14 mouse cellular contexts compared by ENCODE assay signal in the genomic region with DNA sequence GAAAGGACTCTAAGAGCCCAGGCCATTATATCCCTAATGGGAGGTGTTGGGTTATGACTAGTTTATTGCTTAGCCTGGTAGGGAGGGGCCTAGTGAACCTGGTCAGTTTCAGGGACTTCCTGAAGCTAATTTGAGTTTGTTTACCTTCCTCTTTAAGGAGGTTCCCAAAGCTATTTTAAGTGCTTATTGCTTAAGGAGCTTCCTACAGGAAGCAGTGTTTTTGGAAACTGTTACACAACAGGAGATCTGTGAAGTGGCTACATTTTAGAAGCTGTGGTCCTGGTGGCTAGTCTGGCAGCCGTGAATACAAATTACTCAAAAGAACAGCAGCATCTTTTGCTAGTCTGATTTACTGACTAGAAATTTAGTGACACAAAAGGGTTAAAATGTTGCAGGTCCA. TPM values are rescaled to one million over a fixed set of nuclear protein-coding genes. Genes with fewer than 3 reads are reported as not detected.
A peak's percentile ranks its signal among the peaks of the same experiment; 100 is the strongest.
DNase-seq lines count a peak whose midpoint lies in the region; ATAC-seq and TF ChIP-seq lines count a peak whose summit lies in the region.
"Had no signal": no experiment of that assay in that cellular context is flagged by ENCODE, and none has a peak within 500 bp of the region (broad histone marks: within the 10 kb centered on the region; RNA-seq: fewer than 3 reads in every experiment).

No protein-coding gene starts in this region.

- H3K9ac ChIP-seq in heart, embryonic 12.5 days = no peak overlapping the region
- H3K9ac ChIP-seq in midbrain, embryonic 14.5 days (replicated peaks; ENCODE audit: low read length) = 0 out of 2 replicates have a peak overlapping the region, but pooled peaks have one; percentile 47

- no peak for TF ChIP-seq CTCF in bone marrow macrophage, adult 2 months (IDR thresholded peaks at IDR 0.05; ENCODE audit: low read depth, low read length)
- TF ChIP-seq CTCF in kidney, adult 2 months (conservative IDR thresholded peaks at IDR 0.05; ENCODE audit: insufficient read depth, insufficient read length, low read depth, low read length) = no peak

- H3K9me3 ChIP-seq in heart, embryonic 12.5 days (replicated peaks) = no peaks in the 10 kb centered on the region
- no peaks in the 10 kb centered on the region for H3K9me3 ChIP-seq in midbrain, embryonic 14.5 days (ENCODE audit: control insufficient read depth, low read length)
- H3K9me3 ChIP-seq: embryonic facial prominence, embryonic 15.5 days had no signal

- 74% methylated on average over 1 of the region's 1 CpGs for whole genome bisulfite sequencing in heart, embryonic 12.5 days
- WGBS in midbrain, embryonic 14.5 days = 70% methylated on average over 1 of the region's 1 CpGs
- 76% methylated on average over 1 of the region's 1 CpGs for WGBS in kidney, adult 2 months

- H3K36me3 ChIP-seq in heart, embryonic 12.5 days = no peaks in the 10 kb centered on the region
- no peaks in the 10 kb centered on the region for H3K36me3 ChIP-seq in midbrain, embryonic 14.5 days (ENCODE audit: control insufficient read depth, insufficient read depth, low read length)
- H3K36me3 ChIP-seq in kidney, adult 2 months (ENCODE audit: control insufficient read depth, insufficient read depth, low read length) = no peaks in the 10 kb centered on the region
- H3K36me3 ChIP-seq: embryonic facial prominence, embryonic 15.5 days had no signal

- H3K4me1 ChIP-seq in heart, embryonic 12.5 days (replicated peaks) = peaks cover 24% of the 10 kb centered on the region
- peaks cover 22% of the 10 kb centered on the region for H3K4me1 ChIP-seq in bone marrow macrophage, adult 2 months (ENCODE audit: control insufficient read depth, insufficient read depth, low read length)
- peaks cover 10% of the 10 kb centered on the region for H3K4me1 ChIP-seq in midbrain, embryonic 14.5 days (ENCODE audit: control insufficient read depth, insufficient read depth, low read length)
- no peaks in the 10 kb centered on the region for H3K4me1 ChIP-seq in kidney, adult 2 months (ENCODE audit: control insufficient read depth, insufficient read depth, low read length)

- H3K4me3 ChIP-seq in heart, embryonic 12.5 days = no peak overlapping the region
- H3K4me3 ChIP-seq in bone marrow macrophage, adult 2 months (ENCODE audit: insufficient read depth, low read length) = no peak overlapping the region
- H3K4me3 ChIP-seq in midbrain, embryonic 14.5 days (replicated peaks; ENCODE audit: low read depth, low read length) = peak overlapping the region; percentile 85
- no peak overlapping the region for H3K4me3 ChIP-seq in kidney, adult 2 months (ENCODE audit: insufficient read depth, low read depth, low read length)

- no peak for ATAC-seq in heart, embryonic 12.5 days (ENCODE audit: insufficient number of reproducible peaks, low FRiP score)
- ATAC-seq in granulocyte monocyte progenitor cell, adult 5-6 weeks (replicated peaks; ENCODE audit: poor library complexity, severe bottlenecking) = peak; percentile 68
- ATAC-seq in midbrain, embryonic 14.5 days (ENCODE audit: low FRiP score, low TSS enrichment) = no peak

- TF ChIP-seq POLR2A in bone marrow macrophage, adult 2 months (IDR thresholded peaks at IDR 0.05; ENCODE audit: borderline replicate concordance, low read depth, low read length) = no peak
- no peak for TF ChIP-seq POLR2A in kidney, adult 2 months (IDR thresholded peaks at IDR 0.05; ENCODE audit: low read depth, low read length)

- intact Hi-C loops in heart, postnatal 10 days (cut with DNase I) = no loop called here

- peak overlapping the region; percentile 78 for H3K27ac ChIP-seq in heart, embryonic 12.5 days (ENCODE audit: poor library complexity, severe bottlenecking)
- H3K27ac ChIP-seq in bone marrow macrophage, adult 2 months (ENCODE audit: insufficient read depth, low read depth, low read length) = peak overlapping the region; percentile 83
- no peak overlapping the region for H3K27ac ChIP-seq in midbrain, embryonic 14.5 days (replicated peaks; ENCODE audit: low read depth, low read length)
- H3K27ac ChIP-seq in kidney, adult 2 months (ENCODE audit: insufficient read depth, low read depth, low read length) = no peak overlapping the region
- H3K27ac ChIP-seq: embryonic facial prominence, embryonic 15.5 days had no signal

- no peak overlapping the region for H3K4me2 ChIP-seq in heart, embryonic 12.5 days
- H3K4me2 ChIP-seq in midbrain, embryonic 14.5 days (ENCODE audit: low read length) = peak overlapping the region; percentile 95

- no peak for DNase-seq in heart, postnatal 10 days
- no peak for DNase-seq in midbrain, embryonic 14.5 days
- DNase-seq in kidney, adult 2 months = no peak
- no peak for DNase-seq in ovary, postnatal 14 days (ENCODE audit: low spot score)
- no peak for DNase-seq in layer of hippocampus, adult 18-20 months (ENCODE audit: low spot score in 2 of 2)
- DNase-seq: adrenal gland, adult 2 months; cerebellum, adult 11 months; gastrocnemius, postnatal 10 days had no signal

- H3K27me3 ChIP-seq in heart, embryonic 12.5 days (replicated peaks) = no peaks in the 10 kb centered on the region
- H3K27me3 ChIP-seq in midbrain, embryonic 14.5 days (ENCODE audit: control insufficient read depth, insufficient read depth, low read length) = no peaks in the 10 kb centered on the region
- no peaks in the 10 kb centered on the region for H3K27me3 ChIP-seq in kidney, adult 2 months (replicated peaks; ENCODE audit: control insufficient read depth, insufficient read depth, low read length)
- H3K27me3 ChIP-seq: embryonic facial prominence, embryonic 15.5 days had no signal

RNA-seq across cellular contexts. Expression of gene Lrrc20, which starts 1.3 kb away (rescaled TPM):
- polyA plus RNA-seq in heart, embryonic 12.5 days (2016; fragmentation: Nextera tagmentation; extraction: Ambion mirVana) = 12.6 and 13.3 TPM in 2 replicates
- total RNA-seq in heart, postnatal 10 days (2021) = 10 to 100 TPM; 19.1 to 22.9 TPM
- 12.6 and 13.9 TPM in 2 replicates for polyA plus RNA-seq in bone marrow macrophage, adult 2 months (2012; ENCODE audit: insufficient read depth, insufficient read length, missing spikeins)
- total RNA-seq in granulocyte monocyte progenitor cell, adult 5-6 weeks (2014; fragmentation: Nextera tagmentation) = 6.6 and 11.5 TPM in 2 replicates
- total RNA-seq in granulocyte monocyte progenitor cell, adult 5-6 weeks (2017) = 4.8 and 5.6 TPM in 2 replicates
- polyA plus RNA-seq in midbrain, embryonic 14.5 days (2014; fragmentation: Nextera tagmentation; extraction: Ambion mirVana) = 15.0 and 17.6 TPM in 2 replicates
- polyA plus RNA-seq in kidney, adult 2 months (2012; rRNA removed) = 4.0 and 4.6 TPM in 2 replicates
- 10 to 100 TPM; 23.2 to 25.2 TPM for total RNA-seq in layer of hippocampus, adult 18-20 months (2021)

RNA-seq across cellular contexts. Expression of gene Eif4ebp2, which starts 21.9 kb away (rescaled TPM):
- polyA plus RNA-seq in heart, embryonic 12.5 days (2016; fragmentation: Nextera tagmentation; extraction: Ambion mirVana) = 49.7 and 52.7 TPM in 2 replicates
- total RNA-seq in heart, postnatal 10 days (2021) = 10 to 100 TPM; 89.5 to 93.7 TPM
- polyA plus RNA-seq in bone marrow macrophage, adult 2 months (2012; ENCODE audit: insufficient read depth, insufficient read length, missing spikeins) = 91.9 and 105 TPM in 2 replicates
- total RNA-seq in granulocyte monocyte progenitor cell, adult 5-6 weeks (2014; fragmentation: Nextera tagmentation) = 175 and 185 TPM in 2 replicates
- 11.8 and 14.0 TPM in 2 replicates for total RNA-seq in granulocyte monocyte progenitor cell, adult 5-6 weeks (2017)
- 46.8 and 53.7 TPM in 2 replicates for polyA plus RNA-seq in midbrain, embryonic 14.5 days (2014; fragmentation: Nextera tagmentation; extraction: Ambion mirVana)
- 127 and 128 TPM in 2 replicates for polyA plus RNA-seq in kidney, adult 2 months (2012; rRNA removed)
- total RNA-seq in layer of hippocampus, adult 18-20 months (2021) = 10 to 100 TPM; 55.7 to 56.2 TPM

RNA-seq across cellular contexts. Expression of gene Nodal, which starts 56.6 kb away (rescaled TPM):
- polyA plus RNA-seq in heart, embryonic 12.5 days (2016; fragmentation: Nextera tagmentation; extraction: Ambion mirVana) = not detected in 2 replicates
- total RNA-seq in heart, postnatal 10 days (2021) = under 1 TPM; 0.25 to 0.41 TPM
- polyA plus RNA-seq in bone marrow macrophage, adult 2 months (2012; ENCODE audit: insufficient read depth, insufficient read length, missing spikeins) = not detected in 2 replicates
- total RNA-seq in granulocyte monocyte progenitor cell, adult 5-6 weeks (2014; fragmentation: Nextera tagmentation) = not detected in 2 replicates
- not detected in 2 replicates for total RNA-seq in granulocyte monocyte progenitor cell, adult 5-6 weeks (2017)
- polyA plus RNA-seq in midbrain, embryonic 14.5 days (2014; fragmentation: Nextera tagmentation; extraction: Ambion mirVana) = not detected in 2 replicates
- 0.06 and 0.12 TPM in 2 replicates for polyA plus RNA-seq in kidney, adult 2 months (2012; rRNA removed)
- under 1 TPM in 1 of 2 experiments, not detected in 1; 0.20 TPM for total RNA-seq in layer of hippocampus, adult 18-20 months (2021)
- total RNA-seq: adrenal gland, adult 2 months; layer of hippocampus, postnatal 14 days; megakaryocyte-erythroid progenitor cell, adult 5-6 weeks had no signal

Comparison
In these comparisons a context has a peak if more than half of its experiments do, and no peak if none do; other contexts are left out.
1. H3K27ac ChIP-seq: peak in heart, embryonic 12.5 days (single experiment) and bone marrow macrophage, adult 2 months (single experiment); none in midbrain, embryonic 14.5 days (single experiment) and kidney, adult 2 months (single experiment).